ENCODE assay signal across 17 mouse cellular contexts in the genomic region with DNA sequence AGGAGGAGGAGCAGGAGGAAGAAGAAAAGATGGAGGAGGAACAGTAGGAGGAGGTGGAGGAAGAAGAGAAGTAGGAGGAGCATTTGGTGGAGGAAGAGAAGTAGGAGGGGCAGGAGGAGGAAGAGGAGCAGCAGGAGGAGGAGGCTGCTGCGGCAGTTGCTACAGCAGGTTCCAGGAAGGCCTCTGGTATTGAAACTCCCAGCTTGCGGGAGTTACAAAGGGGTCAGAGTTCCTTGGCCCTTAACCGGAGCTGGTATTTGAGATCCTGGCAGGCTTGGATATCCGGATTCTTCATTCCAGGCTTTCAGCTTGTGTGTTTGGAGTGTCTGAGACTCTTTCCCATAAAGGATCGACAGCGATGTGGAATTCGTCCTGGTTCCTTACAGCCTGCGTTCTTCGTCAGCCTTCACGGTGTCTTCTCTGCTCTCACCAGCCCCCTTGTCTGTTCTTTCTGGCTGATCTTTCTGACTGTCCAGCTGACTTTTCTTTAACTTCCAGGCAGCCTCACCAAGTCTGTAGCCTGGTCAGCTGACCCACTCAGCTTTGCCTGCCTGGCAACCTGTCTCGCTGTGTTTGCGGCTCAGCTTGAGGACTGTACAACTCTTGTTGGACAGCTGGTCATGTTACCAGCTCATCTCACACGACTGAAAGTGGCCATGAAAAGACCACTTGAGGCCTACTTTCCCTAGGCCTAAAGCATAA. TPM values are rescaled to one million over a fixed set of nuclear protein-coding genes. Genes with fewer than 3 reads are reported as not detected.
A peak's percentile ranks its signal among the peaks of the same experiment; 100 is the strongest.
DNase-seq lines count a peak whose midpoint lies in the region; ATAC-seq lines count a peak whose summit lies in the region.
"Had no signal": no experiment of that assay in that cellular context is flagged by ENCODE, and none has a peak within 500 bp of the region (broad histone marks: within the 10 kb centered on the region; RNA-seq: fewer than 3 reads in every experiment).

No protein-coding gene starts in this region.

- H3K9me3 ChIP-seq in forebrain, embryonic 10.5 days: no peaks in the 10 kb centered on the region
- H3K9me3 ChIP-seq in forebrain, embryonic 15.5 days: no peaks in the 10 kb centered on the region
- H3K9me3 ChIP-seq: limb, embryonic 10.5 days; midbrain, embryonic 13.5 days had no signal

- no peak overlapping the region for H3K4me2 ChIP-seq in forebrain, embryonic 15.5 days (replicated peaks)
- H3K4me2 ChIP-seq: midbrain, embryonic 13.5 days had no signal

- no peaks in the 10 kb centered on the region for H3K27me3 ChIP-seq in forebrain, embryonic 10.5 days (ENCODE audit: poor library complexity, severe bottlenecking)
- no peaks in the 10 kb centered on the region for H3K27me3 ChIP-seq in forebrain, embryonic 15.5 days
- H3K27me3 ChIP-seq: midbrain, embryonic 13.5 days had no signal

- H3K36me3 ChIP-seq in forebrain, embryonic 10.5 days (replicated peaks): no peaks in the 10 kb centered on the region
- H3K36me3 ChIP-seq in forebrain, embryonic 15.5 days: no peaks in the 10 kb centered on the region
- H3K36me3 ChIP-seq: limb, embryonic 10.5 days; midbrain, embryonic 13.5 days had no signal

- WGBS in forebrain, embryonic 10.5 days: 83% methylated on average over 13 of the region's 13 CpGs
- WGBS in forebrain, embryonic 15.5 days: 83% methylated on average over 13 of the region's 13 CpGs

- H3K9ac ChIP-seq in forebrain, embryonic 15.5 days (replicated peaks): no peak overlapping the region
- H3K9ac ChIP-seq: liver, embryonic 14.5 days; midbrain, embryonic 13.5 days had no signal

- peak overlapping the region; percentile 33 for H3K27ac ChIP-seq in forebrain, embryonic 10.5 days
- H3K27ac ChIP-seq in forebrain, embryonic 15.5 days (replicated peaks): no peak overlapping the region
- H3K27ac ChIP-seq: heart, adult 2 months; limb, embryonic 10.5 days; liver, embryonic 14.5 days; midbrain, embryonic 13.5 days had no signal

- no peak for ATAC-seq in forebrain, embryonic 15.5 days (replicated peaks)
- ATAC-seq in activated CD4-positive, CD25-positive, alpha-beta regulatory T cell, adult 4 months: no peak
- ATAC-seq: inflammation-experienced regulatory T-cells, adult 6 months; midbrain, embryonic 13.5 days; Patski had no signal

- H3K4me1 ChIP-seq in forebrain, embryonic 10.5 days: peaks cover 30% of the 10 kb centered on the region
- H3K4me1 ChIP-seq in forebrain, embryonic 15.5 days: peaks cover 11% of the 10 kb centered on the region; the same call in 1 of the 2 replicates

- intact Hi-C loops in left cerebral cortex, postnatal 4 days (cut with DNase I): no loop called here

- DNase-seq in forebrain, embryonic 10.5 days (ENCODE audit: extremely low spot score, low spot score): no peak
- DNase-seq in kidney, adult 18-20 months: peak; percentile 57
- peak; percentile 59 to 67 for DNase-seq in kidney, postnatal 25 days
- DNase-seq in lung, postnatal 14 days: peak; percentile 44
- DNase-seq in ovary, adult 18-20 months (ENCODE audit: low spot score): no peak
- DNase-seq in left cerebral cortex, postnatal 4 days: no peak
- DNase-seq: cerebellum, postnatal 10 days; heart, adult 2 months; heart, postnatal 36 days; thymus, postnatal 36 days had no signal

- no peak overlapping the region for H3K4me3 ChIP-seq in forebrain, embryonic 10.5 days
- no peak overlapping the region for H3K4me3 ChIP-seq in forebrain, embryonic 15.5 days
- H3K4me3 ChIP-seq: heart, adult 2 months; limb, embryonic 10.5 days; midbrain, embryonic 13.5 days had no signal

RNA-seq across cellular contexts. Expression of gene Stt3b, which starts 15.8 kb away (rescaled TPM):
- 85.5 and 86.8 TPM in 2 replicates for polyA plus RNA-seq in forebrain, embryonic 10.5 days (2016; fragmentation: Nextera tagmentation; extraction: Ambion mirVana)
- 77.5 and 80.5 TPM in 2 replicates for polyA plus RNA-seq in forebrain, embryonic 15.5 days (2015; fragmentation: Nextera tagmentation; extraction: Ambion mirVana)
- polyA plus RNA-seq in activated CD4-positive, CD25-positive, alpha-beta regulatory T cell, adult 4 months (2017; shearing (Covaris generic)): 10 to 100 TPM; 19.5 to 28.9 TPM
- 100 to 1,000 TPM; 110 to 112 TPM for total RNA-seq in left cerebral cortex, postnatal 4 days (2021)

Comparison
In these comparisons a context has a peak if more than half of its experiments do, and no peak if none do; other contexts are left out.
1. DNase-seq: peak in kidney, adult 18-20 months (single experiment), kidney, postnatal 25 days (2 of 2) and lung, postnatal 14 days (single experiment); none in forebrain, embryonic 10.5 days (single experiment), ovary, adult 18-20 months (single experiment) and left cerebral cortex, postnatal 4 days (single experiment).